Mouse (Mus musculus) mouse embryonic stem cell (cell line): ENCODE results near the gene Ppp1r8.

ENCODE experiments used
- in situ Hi-C, 2 experiments: fragments of 300-500 bp; cut with MboI; formaldehyde crosslinking; loops; 1 replicate in 1 of 2; 3 replicates in 1 of 2; pipeline ENCODE4 v1.14.3; 2019 to 2020; ENCODE audit warnings: low sequenced_read_pairs in 2 of 2, low pct_unique_long_range_greater_than_20kb in 1 of 2, mixed read lengths in 1 of 2; ENCODE audit not compliant: unreplicated experiment in 1 of 2

Ppp1r8 gene

DNA sequence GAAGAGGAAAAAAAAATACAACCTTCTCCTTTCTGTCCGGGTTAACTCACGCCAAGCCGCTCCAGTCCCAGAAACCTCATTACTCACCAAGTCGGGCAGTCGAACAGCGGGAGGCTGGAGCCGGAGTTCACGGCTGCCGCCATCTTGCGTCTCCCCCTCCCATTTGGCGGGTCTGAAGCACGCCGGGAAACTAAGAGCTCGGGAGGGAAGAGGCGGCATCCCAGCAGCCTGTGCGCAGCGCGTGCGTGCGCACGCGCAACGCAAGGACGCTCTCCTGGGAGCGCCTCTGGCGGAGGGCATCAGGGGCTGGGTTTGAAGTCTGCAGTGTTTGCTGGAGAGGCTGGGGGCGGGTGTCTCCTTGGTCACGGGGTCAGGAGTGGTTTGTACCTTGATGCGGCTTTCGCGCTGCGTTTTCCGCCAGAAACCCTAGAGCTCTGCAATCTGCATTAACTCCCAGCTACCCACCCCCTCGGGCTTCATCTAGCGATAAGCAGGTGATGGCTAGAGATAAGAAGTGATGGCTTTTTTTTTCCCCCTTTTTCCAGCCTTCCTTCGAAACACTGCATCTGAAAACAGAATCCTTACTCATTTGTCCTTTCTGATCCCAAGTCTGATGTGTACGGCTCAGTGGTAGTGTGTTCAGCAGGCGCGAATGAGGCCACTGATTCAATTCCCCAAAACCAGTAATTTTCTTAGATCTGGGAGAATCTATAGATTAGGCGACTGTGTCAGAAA is at the start of gene Ppp1r8:
Gene Ppp1r8, minus strand, starts transcription at position 200 of the 735 bp plus-strand sequence.
- in situ Hi-C loops: no loop called here

DNA sequence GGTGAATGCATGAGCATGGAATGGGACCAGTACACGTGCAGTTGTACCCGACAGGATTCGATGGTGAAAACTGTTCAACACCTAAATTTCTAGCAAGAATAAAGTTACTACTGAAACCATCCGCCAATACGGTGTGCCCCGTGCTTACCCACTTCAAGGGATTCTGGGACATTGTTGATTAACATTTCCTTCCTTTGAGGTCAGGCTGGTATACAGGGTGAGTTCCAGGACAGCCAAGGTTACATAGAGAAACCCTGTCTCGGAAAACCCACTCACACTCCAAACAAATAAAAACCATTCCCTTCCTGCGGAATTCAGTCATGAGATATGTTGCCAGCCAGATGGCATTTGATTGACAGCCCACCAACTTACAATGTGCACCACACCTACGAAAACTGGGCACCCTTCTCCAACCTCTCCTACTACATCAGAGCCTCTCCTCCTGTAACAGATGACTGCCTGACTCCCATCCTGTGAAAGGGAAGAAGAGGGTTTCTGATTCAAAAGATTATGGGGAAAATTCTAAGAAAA is 41.9 kb upstream of the Ppp1r8 start:
- in situ Hi-C loops: no loop called here

DNA sequence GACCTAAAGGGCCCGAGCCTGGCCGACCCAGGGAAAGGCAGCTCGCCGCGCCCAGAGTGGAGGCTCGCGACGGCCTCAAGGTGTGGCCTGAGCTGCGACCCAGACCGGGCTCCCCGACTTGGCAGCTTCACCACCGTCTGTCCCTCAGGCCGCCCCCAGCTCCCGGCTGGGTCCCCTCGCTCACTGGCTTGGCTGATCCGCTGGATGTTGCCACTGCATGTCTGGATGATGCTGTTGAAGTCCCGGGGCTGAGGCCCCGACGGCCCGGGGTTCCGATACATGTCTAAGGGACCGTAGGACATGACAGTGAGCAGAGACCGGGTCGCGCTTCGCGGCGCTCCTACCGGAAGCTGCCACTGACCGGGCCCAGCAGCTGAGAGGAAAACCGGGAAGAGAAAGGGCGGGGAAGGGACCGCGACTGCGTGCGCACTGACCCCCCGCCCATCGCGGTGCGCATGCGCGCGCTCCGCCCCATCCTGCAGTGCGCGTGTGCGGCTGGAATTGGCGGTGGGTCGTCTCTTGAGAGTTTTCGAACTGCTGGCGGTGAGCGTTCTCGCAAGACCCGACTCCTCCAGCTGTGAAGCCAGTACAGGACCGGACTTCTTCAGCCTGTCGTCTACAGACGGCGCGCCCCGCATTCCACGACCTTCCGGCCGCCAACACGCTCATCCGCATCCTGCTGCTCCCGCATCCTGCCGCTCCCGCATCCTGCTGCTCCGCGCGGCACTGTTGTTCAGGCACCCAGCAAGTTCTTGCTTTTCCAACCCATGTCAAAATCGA is 41.3 kb upstream of the Ppp1r8 start, which contains the start of gene Stx12:
Gene Stx12, minus strand, starts transcription at position 446 of the 780 bp plus-strand sequence.
- in situ Hi-C loops: no loop called here

DNA sequence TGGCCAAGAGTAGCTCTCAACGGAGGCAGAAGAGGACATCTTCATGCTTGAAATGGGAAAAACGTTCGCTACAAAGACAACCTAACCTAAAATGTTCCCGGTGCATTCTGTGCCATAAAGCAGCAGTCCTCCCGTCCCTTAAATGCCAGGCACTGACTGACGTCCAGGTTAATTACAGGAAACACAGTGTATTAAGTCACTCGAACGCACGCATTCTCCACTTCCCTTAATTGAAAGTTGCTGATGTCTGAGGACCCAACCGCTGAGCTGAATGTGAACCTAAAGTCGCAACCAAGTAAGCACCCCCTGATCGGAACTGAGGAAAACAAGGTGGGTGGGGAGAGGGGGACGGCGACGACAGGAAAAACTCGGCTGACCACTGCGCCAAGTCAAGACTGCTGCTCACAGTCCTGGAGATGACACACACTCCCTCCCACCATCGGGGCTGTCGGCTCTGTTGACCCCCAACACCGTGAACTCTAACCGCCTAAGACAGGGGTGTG is 40.6 kb upstream of the Ppp1r8 start:
- in situ Hi-C loops: no loop called here

DNA sequence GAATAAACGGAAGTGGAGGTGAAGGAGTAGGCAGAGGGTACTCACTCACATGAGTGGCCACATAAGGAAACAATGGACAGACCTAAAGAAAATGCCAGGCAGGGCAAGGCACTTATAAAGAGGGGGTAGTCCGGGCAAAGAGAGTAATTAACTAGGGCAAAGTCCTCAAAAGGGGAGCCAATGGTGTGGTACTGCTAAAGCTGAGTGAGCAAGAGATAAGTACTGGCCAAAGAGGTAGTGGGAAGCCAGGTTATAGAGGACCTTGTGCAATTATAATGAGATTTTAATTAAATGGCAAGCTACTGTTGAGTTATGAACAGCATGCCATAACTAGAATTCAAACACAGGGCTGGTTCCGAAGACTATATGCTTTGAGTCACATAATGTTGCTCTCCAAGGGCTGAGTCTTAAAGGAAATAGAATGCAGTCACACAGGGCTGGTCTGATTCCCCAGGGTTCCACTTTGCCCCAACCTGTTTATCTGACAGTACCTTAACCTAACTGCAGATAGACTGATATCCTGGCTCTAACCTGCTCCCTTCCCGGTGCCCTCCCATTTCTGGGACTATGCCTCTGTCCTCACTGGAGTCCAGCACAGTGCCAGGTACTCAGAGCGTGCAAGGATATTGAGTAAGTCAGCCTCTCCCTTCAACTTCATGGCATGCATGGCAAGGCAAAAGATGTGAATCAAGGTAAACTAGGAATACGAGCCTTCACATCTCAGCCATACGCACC is 31.6 kb upstream of the Ppp1r8 start:
- in situ Hi-C loops: no loop called here

DNA sequence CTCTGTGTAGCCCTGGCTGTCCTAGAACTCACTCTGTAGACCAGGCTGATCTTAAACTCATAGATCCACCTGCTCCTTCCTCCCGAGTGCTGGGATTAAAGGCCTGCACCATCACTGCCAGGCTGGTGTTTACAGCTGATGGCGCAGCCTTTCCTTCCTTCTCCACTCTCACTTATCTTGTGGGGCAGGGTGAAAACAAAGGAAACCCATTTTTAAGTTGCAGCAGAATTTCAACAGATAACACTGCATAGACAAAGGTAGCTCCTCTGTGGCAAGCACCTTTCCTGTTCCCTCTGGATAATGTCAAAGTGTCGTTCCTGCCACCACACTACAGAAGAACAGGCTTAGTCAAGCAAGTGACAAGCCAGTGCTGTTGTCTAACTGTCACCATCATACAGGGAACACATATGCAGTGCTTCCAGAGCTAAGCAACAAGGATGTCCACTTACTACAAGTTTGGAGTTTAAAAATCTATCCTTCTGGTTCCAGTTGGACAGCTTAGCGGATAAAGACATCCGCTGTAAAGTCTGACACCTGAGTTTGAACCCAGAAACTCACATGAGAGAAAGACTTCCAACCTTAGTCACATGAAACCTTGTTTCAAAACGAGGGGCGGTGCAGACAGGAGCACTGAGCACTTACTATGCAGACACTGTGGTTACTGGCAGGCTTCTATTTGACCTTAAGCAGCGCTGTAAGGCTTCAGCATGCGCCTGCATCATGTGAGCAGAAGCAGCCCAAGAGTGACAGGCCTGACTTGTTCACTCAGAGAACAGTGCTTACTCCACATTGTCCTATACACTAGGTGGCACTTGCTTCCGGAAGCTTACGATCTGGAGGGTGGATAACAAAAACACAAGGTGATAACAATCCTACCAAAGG is 30.8 kb upstream of the Ppp1r8 start:
- in situ Hi-C loops: no loop called here

DNA sequence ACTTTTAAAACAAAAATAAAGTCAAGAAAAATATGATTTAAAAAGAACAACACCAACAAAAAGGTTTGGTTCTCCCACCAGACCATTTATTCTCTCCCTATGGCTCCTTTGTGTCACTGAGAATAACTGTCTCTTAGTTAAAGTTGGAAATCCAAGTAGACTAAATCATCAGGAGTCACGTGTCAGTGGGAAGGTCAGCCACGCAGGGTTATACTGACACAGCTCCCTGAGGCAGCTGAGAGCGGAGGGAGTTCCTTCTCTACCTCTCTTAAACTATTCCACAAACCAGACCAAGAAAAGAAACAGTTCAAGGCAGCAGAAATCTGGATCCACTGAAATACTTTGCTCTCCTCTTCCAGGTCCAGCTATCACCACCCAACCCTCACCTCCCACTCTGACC is 28.1 kb upstream of the Ppp1r8 start:
- in situ Hi-C loops: no loop called here

DNA sequence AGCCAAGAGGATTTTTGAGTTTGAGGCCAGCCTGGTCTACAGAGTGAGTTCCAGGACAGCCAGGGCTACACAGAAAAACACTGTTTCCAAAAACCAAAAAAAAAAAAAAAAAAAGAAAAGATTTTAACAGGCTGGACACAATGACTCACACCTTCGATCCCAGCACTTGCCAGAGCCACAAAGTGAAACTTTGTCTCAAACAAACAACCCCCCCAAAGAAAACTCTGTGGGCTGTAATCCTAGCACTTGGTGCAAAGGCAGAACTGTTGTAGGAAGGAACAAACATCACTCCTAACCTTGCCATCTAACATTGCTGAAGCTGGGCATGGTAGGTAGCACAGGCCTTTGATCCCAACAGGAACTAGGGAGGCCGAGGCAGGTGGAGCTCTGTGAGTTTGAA is 21.9 kb upstream of the Ppp1r8 start:
- in situ Hi-C loops: no loop called here

DNA sequence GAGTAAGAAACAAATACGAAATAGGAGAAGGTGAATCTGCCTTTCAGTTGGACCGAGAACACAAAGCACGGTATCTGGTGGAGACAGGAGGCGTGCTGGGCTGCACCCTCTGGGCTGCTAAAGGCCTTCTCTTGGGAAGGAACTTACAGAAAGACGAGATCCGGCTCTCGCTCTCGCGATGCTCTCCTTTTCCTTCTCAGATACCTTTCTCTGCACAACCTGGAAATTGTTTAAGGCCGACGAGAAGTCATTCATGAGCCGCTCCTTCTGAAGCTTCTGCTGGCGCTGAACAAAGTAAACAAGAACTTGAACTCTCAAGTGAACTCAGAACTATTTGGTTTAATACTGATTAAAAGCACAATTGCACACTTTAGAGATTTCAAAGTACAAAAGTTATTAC is 20.0 kb upstream of the Ppp1r8 start:
- in situ Hi-C loops: no loop called here

DNA sequence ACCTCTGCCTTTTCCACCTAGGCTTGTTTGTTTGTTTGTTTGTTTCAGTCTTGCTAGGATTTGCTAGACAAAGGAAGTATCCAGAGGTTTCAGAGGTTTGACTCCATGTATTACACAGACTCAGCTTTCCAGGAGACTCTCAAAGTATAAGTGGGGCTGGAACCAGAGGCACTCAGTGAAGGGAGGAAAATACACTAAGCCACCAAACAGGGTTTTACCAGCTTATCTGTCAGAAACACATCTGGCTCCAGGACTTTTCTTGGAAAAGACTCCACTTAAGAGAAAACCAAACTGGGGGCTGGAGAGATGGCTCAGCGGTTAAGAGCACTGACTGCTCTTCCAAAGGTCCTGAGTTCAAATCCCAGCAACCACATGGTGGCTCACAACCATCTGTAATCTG is 17.9 kb upstream of the Ppp1r8 start:
- in situ Hi-C loops: no loop called here

DNA sequence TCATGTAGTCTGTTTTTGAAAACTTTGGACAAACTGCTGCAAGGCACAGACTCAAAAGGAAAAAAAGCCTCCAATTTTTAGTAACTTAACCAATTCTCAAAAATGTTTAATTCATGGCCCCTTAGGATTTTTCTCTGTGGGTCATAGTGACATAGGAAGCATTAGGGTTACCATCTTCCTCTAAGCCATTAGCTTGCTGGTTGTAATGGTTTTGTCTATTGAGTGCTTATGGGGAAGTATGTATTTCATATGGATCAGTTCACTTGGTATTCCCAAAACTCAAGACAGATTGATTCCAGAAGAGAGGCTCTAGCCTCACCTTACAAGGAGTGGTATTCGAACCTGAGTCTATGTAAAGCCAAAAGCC is 719 bp upstream of the Ppp1r8 start:
- in situ Hi-C loops: no loop called here

DNA sequence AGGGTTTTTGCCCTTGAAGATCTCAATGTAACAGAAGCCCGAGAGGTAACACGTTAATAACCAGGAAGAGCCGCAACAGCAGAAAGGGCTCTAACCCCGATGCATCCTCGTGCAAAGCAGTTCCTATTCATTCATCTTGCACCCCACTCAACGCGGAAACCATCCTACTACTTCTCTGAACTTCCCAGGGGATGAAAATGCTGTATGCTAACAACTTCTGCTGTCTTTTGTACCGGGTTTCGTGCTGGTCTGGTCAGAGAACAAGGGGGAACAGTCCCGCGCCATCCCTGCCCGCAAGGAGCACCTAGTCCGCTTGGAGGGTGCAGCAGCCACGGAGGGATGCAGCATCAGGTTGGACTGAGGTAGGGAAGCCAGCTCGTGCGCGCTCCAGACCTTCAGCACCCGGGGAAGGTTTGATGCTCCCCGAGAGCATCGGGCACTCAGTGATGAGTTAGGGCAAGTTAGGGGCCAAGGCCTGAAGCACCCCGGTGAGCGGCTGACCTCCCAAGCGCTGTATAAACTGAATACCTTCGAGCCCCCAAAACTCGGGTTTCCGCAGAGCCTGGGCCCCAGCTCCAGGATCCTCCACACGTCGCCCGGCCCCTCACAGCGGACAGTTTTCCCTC is 575 bp downstream of the Ppp1r8 start:
- in situ Hi-C loops: no loop called here

DNA sequence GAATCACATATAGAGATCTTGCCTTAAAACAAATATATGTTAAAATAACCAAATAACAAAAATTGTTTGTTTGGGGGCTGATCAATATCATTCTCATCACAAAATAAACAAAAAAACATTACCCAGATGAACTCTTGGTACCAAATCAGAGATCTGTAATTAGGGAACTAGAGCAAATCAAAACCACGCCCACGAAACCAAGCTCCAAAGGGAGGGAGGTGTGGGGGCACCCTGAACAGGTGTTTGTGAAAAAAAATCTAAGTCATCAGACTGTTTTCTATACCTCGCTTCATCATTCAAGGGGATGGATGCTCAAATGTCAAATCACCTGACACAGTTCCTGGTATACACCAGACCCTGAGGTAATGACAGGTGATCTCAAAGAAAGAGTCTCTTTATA is 1.5 kb downstream of the Ppp1r8 start:
- in situ Hi-C loops: no loop called here

DNA sequence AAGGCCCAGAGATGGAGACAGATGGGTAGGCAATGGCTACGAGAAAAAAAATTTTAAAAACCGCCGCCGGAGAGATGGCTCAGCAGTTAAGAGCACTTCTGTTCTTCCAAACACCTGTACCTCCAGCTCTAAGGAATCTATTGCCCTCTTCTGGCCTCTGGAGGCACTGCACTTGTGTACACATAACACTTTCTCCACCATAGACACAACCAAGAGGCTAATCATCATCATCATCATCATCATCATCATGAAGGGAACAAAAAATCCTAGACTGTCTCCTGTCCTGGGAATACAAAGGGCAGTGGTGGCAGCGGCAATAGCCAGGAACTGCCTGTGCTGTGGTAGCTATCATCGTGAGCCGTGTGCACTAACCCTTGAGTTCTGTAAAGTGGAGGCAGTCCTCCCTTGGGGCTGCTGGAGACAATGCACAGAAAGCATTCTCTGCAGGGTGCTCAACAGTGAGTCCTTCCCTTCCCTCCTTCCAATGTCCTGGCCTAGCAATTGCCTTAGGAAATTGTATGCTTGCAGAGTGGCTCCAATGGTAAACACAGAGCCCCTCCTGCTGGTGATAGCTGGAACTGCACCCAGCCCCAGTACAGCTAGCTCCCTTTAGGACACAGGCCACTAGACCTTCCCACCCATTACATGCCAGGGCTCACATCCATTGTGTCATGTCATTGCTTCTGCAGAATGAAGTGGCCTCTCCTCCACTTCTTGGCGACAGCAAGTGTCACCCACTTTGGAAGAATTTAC is 19.2 kb downstream of the Ppp1r8 start:
- in situ Hi-C loops: no loop called here

DNA sequence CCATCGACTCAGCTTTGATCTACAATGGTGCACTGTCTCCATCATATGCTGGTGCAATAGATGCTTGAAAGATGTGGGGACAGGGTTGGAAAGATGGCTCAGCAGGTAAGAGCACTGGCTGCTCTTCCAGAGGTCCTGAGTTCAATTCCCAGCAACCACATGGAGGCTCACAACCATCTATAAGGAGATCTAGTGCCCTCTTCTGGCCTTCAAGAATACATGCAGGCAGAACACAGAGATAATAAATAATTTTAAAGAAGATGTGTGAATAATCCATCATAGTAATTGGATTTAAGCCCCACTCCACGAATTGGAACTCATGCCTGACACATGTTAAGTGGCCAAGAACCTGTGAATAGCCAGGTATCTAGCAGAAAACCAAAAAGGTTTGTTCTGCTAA is 24.5 kb downstream of the Ppp1r8 start:
- in situ Hi-C loops: loop anchor here in 1 of 2 experiments (5.0 kb wide), 1 partner anchor 36 kb away; no protein-coding TSS in a partner anchor

DNA sequence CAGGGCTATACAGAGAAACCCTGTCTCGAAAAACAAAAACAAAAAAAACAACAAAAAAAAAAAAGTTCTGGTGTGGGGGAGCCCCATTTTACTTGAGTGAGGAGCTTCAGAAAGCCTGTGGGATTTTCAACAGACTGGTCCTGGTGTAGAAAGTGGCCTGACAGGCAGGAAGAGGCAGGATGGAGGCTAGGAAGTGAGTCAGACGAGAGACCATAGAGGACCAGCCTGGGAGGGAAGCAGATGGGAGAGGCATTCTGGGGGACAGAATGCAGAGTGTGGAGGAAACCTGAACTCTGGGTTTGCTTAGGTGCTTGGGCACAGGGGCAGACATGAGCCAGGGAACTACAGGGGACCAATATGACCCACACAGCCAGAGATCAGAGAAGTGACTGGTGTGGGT is 26.1 kb downstream of the Ppp1r8 start:
- in situ Hi-C loops: loop anchor here in 1 of 2 experiments (5.0 kb wide), 1 partner anchor 35 kb away; no protein-coding TSS in a partner anchor

DNA sequence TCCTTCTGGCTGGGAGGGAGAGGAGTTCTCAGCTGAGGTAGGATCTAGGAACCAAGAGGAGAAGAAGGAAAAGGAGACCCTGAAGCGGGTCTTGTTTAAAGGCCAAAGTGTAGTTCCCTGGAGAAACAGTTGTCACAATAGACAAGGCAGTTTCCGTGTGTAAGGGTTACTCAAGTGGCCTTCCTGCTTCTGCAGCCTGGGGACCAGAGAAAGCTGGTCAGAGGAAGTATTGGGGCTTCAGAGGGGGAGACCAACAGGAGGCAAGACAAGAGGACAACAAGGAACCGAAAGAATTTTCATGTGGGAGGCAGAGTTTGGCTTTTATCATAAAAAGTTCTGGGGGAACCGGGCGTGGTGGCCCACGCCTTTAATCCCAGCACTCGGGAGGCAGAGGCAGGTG is 26.6 kb downstream of the Ppp1r8 start:
- in situ Hi-C loops: loop anchor here in 1 of 2 experiments (5.0 kb wide), 1 partner anchor 34 kb away; no protein-coding TSS in a partner anchor
